Mouse (Mus musculus) liver, adult 2 months (tissue): ENCODE results near the gene Alpk1.

Source experiments
- CTCF ChIP-seq: fragments of 200-500 bp; IDR thresholded peaks from 2 replicates; pipeline ENCODE4 v1.5.1; 2011; ENCODE audit warnings: low read depth, low read length, control low read depth
- POLR2A ChIP-seq: fragments of 200-500 bp; IDR thresholded peaks from 2 replicates; pipeline ENCODE4 v1.6.1; 2011; ENCODE audit warnings: low read length, control low read depth; ENCODE audit not compliant: insufficient read depth; ENCODE audit errors: extremely low read depth

GRCm38 (mm10) chr3:127818694-127819663 is 38.7 kb upstream of the Alpk1 start:
- TF ChIP-seq CTCF = no peak
- TF ChIP-seq POLR2A = no peak
